Comparison of ENCODE assay signal across 22 mouse cellular contexts in the genomic region with DNA sequence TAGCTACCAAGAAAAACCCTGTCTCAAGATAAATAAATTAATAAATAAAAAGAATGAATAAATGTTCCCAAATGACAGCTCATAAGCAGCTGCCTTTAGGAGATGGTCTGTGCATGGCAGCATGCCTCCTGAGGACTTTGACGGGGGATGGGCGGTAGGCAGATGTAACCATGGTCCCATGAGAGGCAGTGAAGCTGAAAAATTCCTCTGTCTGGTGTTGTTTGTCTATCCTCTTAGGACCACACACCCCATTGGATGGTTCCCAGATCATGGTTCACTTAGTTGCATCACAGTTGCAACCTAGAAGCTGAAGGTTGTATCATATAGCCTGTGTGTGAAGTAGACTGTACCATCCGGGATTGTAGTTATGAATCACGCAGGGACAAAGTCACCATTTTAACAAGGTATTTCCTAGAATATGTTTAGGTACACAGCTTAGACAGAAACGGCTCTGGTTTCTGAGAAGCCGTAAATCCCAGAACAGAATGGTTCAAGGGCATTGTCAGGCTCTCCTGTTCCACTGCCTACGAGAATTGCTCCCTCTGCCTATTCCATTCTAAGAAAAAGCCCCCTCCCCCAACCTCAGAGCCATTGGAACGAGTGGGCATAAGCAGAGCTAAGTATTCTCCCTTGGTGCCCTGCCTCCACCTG. TPM values are rescaled to one million over a fixed set of nuclear protein-coding genes. Genes with fewer than 3 reads are reported as not detected.
A peak's percentile ranks its signal among the peaks of the same experiment; 100 is the strongest.
DNase-seq lines count a peak whose midpoint lies in the region; TF ChIP-seq lines count a peak whose summit lies in the region.
"Had no signal": no experiment of that assay in that cellular context is flagged by ENCODE, and none has a peak within 500 bp of the region (broad histone marks: within the 10 kb centered on the region; RNA-seq: fewer than 3 reads in every experiment).

No protein-coding gene starts in this region.

- DNase-seq in adrenal gland, adult (ENCODE audit: inconsistent age in 2 of 2, low spot score in 1 of 2) = peak; percentile 16 to 70
- no peak for DNase-seq in adrenal gland, postnatal 10 days
- DNase-seq in heart, adult 11 months = peak; percentile 74
- DNase-seq in heart, adult 2 months = no peak
- DNase-seq in left cerebral cortex, postnatal 4 days = peak; percentile 17
- no peak for DNase-seq in left cerebral cortex, adult 18-20 months (ENCODE audit: low spot score in 2 of 2)
- peak; percentile 51 for DNase-seq in retina, embryonic 14.5 days (ENCODE audit: low spot score)
- DNase-seq in spleen, adult 18-20 months = no peak
- DNase-seq: cerebellum, adult 2 months; cerebellum, postnatal 36 days; gastrocnemius, postnatal 25 days; heart, postnatal 4 days; kidney, postnatal 10 days; liver, embryonic 13.5 days had no signal

- H3K4me3 ChIP-seq in heart, adult 2 months = no peak overlapping the region
- H3K4me3 ChIP-seq: embryonic facial prominence, embryonic 12.5 days; erythroblast, embryonic 14.5 days; forebrain, embryonic 12.5 days; limb, embryonic 12.5 days; liver, embryonic 13.5 days; lung, embryonic 15.5 days; neural tube, embryonic 15.5 days had no signal

- no peak for TF ChIP-seq CTCF in heart, adult 2 months (IDR thresholded peaks at IDR 0.05)

- H3K9ac ChIP-seq in heart, adult 2 months (ENCODE audit: low read depth, low read length) = no peak overlapping the region
- H3K9ac ChIP-seq: embryonic facial prominence, embryonic 12.5 days; forebrain, embryonic 12.5 days; hindbrain, embryonic 14.5 days; limb, embryonic 12.5 days; liver, embryonic 13.5 days; lung, embryonic 15.5 days; neural tube, embryonic 15.5 days had no signal

- no peak for TF ChIP-seq POLR2A in heart, adult 2 months (IDR thresholded peaks at IDR 0.05; ENCODE audit: insufficient read depth, low read depth, low read length)

- no peak for TF ChIP-seq EP300 in heart, adult 2 months (IDR thresholded peaks at IDR 0.05; ENCODE audit: insufficient read depth, low read depth, low read length)

- H3K36me3 ChIP-seq in heart, adult 2 months (ENCODE audit: control insufficient read depth, insufficient read depth, low read length) = no peaks in the 10 kb centered on the region
- H3K36me3 ChIP-seq: embryonic facial prominence, embryonic 12.5 days; forebrain, embryonic 12.5 days; limb, embryonic 12.5 days; liver, embryonic 13.5 days; lung, embryonic 15.5 days; neural tube, embryonic 15.5 days had no signal

- no peak overlapping the region for H3K27ac ChIP-seq in heart, adult 2 months
- H3K27ac ChIP-seq: embryonic facial prominence, embryonic 12.5 days; forebrain, embryonic 12.5 days; hindbrain, embryonic 14.5 days; limb, embryonic 12.5 days; liver, embryonic 13.5 days; lung, embryonic 15.5 days; macrophage; neural tube, embryonic 15.5 days had no signal

- intact Hi-C loops in heart, adult 2 months (cut with DNase I) = loop anchor here (2.0 to 5.0 kb wide), 3 partner anchors 16 to 79 kb away; no protein-coding TSS in a partner anchor
- intact Hi-C loops in left cerebral cortex, postnatal 4 days (cut with DNase I) = loop anchor here (5.0 to 10.0 kb wide), 2 partner anchors 274 to 532 kb away; no protein-coding TSS in a partner anchor

- peaks cover 2% of the 10 kb centered on the region for H3K4me1 ChIP-seq in heart, adult 2 months (ENCODE audit: control insufficient read depth, insufficient read depth, low read length)
- H3K4me1 ChIP-seq: liver, embryonic 13.5 days had no signal

- 91% methylated on average over 8 of the region's 8 CpGs for WGBS in heart, adult 2 months

- no peaks in the 10 kb centered on the region for H3K79me2 ChIP-seq in heart, adult 2 months (replicated peaks; ENCODE audit: control insufficient read depth, insufficient read depth, low read length)

- H3K27me3 ChIP-seq in heart, adult 2 months (ENCODE audit: control insufficient read depth, insufficient read depth, low read length) = no peaks in the 10 kb centered on the region
- H3K27me3 ChIP-seq: limb, embryonic 12.5 days; lung, embryonic 15.5 days had no signal

RNA-seq across cellular contexts. Expression of gene Basp1, which starts 29.7 kb away (rescaled TPM):
- total RNA-seq in adrenal gland, postnatal 10 days (2021) = 10 to 100 TPM; 17.6 to 29.6 TPM
- total RNA-seq in heart, adult 2 months (2021) = 1 to 10 TPM; 1.9 to 2.4 TPM
- 1.5 and 1.8 TPM in 2 replicates for polyA plus RNA-seq in heart, adult 2 months (2012; rRNA removed)
- total RNA-seq in left cerebral cortex, postnatal 4 days (2021) = 1,000 to 10,000 TPM; 1,424 to 1,444 TPM
- total RNA-seq in left cerebral cortex, adult 18-20 months (2021) = 100 to 1,000 TPM; 630 to 642 TPM

Comparison
In these comparisons a context has a peak if more than half of its experiments do, and no peak if none do; other contexts are left out.
1. DNase-seq: peak in adrenal gland, adult (2 of 2), heart, adult 11 months (single experiment), left cerebral cortex, postnatal 4 days (single experiment) and retina, embryonic 14.5 days (single experiment); none in adrenal gland, postnatal 10 days (single experiment), heart, adult 2 months (0 of 2), left cerebral cortex, adult 18-20 months (0 of 2) and spleen, adult 18-20 months (0 of 2).
2. RNA of gene Basp1, which starts 29.7 kb away (total RNA-seq): 1,424 to 1,444 TPM in left cerebral cortex, postnatal 4 days and 630 to 642 TPM in left cerebral cortex, adult 18-20 months; 17.6 to 29.6 TPM in adrenal gland, postnatal 10 days and 1.9 to 2.4 TPM in heart, adult 2 months; every median in the first group is over 10 times any median in the second.